Mouse (Mus musculus): Measurements from ENCODE around the gene Lingo1. TPM values are rescaled to one million over a fixed set of nuclear protein-coding genes. Genes with fewer than 3 reads are reported as not detected.
A peak's percentile ranks its signal among the peaks of the same experiment; 100 is the strongest.

Lingo1 gene
- polyA plus RNA-seq, 1 experiment from 2014 or later = 93.4 TPM

DNA sequence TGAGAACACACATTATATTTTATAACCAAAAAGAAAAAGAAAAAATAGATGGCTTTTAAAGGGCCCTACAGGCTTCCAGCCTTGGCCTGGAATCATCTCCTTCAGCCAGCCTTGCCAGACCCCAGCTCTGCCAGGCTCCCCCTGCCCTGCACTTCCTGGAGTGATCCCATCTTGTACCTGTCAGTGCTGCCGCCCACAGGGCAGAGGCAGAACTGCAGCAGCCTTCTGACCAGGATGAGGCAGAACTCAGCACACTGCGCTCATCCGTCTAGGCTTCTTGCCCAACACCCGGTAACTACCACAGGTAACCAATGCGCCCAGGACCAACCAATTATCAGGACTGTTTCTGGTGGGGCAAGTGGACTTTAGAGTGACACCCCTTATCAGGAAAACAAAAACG, 22.0 kb downstream of the Lingo1 start:
- H3K9me3 ChIP-seq = no peaks in the 10 kb centered on the region
- H3K4me2 ChIP-seq = no peak overlapping the region
- H3K9ac ChIP-seq = no peak overlapping the region
- peaks cover 21% of the 10 kb centered on the region for H3K4me1 ChIP-seq (replicated peaks)
- WGBS = 55% methylated on average over 6 of the region's 6 CpGs
- H3K27ac ChIP-seq (replicated peaks) = no peak overlapping the region
- H3K4me3 ChIP-seq = no peak overlapping the region
- H3K36me3 ChIP-seq = no peaks in the 10 kb centered on the region
- H3K27me3 ChIP-seq = 0 out of 2 replicates have a peak, but pooled peaks cover 3% of the 10 kb centered on the region
- no peak for ATAC-seq (ENCODE audit: low FRiP score, low read depth)

DNA sequence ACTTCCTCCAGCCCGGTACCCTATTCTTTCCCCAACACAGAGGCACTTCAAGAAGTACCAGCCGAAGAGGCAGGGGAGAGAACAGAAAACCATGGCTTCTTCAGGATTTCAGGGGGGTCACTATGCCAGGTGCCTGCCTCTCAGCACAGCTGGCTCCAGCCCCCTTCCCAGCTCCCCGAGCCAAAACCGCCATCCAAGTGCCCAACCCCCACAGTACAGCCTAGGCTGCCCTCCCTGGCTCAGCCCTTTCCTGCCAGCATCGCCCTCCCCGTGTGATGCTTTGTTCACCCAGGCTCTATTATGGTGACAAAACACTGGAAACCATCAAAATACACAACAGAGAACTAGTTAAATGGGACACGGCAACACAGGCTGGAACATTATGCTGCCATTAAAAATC, 22.6 kb downstream of the Lingo1 start:
- 66% methylated on average over 7 of the region's 7 CpGs for WGBS
- H3K4me1 ChIP-seq (replicated peaks) = peaks cover 21% of the 10 kb centered on the region
- H3K9ac ChIP-seq = no peak overlapping the region
- no peak overlapping the region for H3K4me2 ChIP-seq
- H3K4me3 ChIP-seq = no peak overlapping the region
- H3K27me3 ChIP-seq = 0 out of 2 replicates have a peak, but pooled peaks cover 3% of the 10 kb centered on the region
- ATAC-seq (ENCODE audit: low FRiP score, low read depth) = no peak
- H3K36me3 ChIP-seq = no peaks in the 10 kb centered on the region
- no peak overlapping the region for H3K27ac ChIP-seq (replicated peaks)
- no peaks in the 10 kb centered on the region for H3K9me3 ChIP-seq

DNA sequence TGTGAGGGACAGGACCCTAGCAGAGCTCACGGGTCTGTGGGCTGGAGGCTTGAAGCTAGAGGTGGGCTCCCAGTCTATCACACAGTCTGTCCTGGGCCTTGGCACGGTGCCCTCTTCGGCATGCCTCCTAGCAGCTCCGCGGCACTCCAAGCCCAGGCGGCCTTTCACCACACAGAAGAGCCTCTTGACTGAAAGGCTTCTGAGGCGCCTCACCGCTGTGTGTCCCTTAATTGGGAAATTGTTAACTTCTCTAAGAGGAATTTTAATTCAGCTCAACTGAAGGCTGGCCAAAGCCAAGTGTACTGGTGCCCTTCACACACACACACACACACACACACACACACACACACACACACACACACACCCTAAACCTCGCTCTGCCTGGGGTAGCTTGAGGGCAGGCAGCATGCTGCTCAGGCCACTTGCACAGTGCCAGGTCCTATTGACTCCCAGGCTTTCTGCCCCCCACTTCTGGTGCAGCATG, 28.6 kb downstream of the Lingo1 start:
- Histone ChIP-seq H3K27me3 (peaks cover 8% of the 10 kb centered on the region; the same call in 1 of the 2 replicates), H3K27ac (replicated peaks) (no peak overlapping the region)
- 44% methylated on average over 9 of the region's 9 CpGs for WGBS

DNA sequence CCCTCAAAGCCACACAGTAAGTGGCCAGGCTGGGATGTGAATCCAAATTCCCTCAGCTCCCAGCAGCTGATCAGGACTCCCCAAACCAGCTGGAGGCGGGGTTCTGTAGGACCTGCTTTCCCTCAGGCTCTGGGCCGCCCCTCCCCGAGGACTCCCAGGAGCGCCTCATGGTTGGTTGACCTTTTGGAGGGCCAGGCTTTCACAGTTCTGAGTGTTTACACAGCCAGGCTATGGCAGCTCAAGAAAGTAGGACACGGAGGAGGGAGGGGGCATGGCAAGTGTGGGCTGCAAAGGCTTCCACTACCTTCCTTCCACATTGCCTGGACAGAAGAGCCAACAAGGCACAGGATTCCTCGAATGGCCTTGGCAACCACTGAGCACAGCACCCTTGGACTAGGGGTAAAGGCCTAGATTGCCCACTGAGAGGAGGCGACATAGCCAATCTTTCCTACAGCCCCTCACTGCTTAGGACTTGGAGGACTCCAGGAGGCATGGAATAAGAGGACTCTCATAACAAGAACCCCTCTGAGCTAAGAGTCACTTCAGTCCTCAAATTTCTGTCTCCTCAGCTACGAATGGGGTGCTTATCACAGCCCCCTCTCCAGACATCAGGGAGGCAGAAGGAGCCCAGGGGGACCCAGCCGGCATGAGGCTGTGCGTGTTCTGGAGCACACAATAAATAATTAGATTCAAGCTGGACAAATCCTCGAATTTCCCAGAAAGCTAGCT, 29.5 kb downstream of the Lingo1 start:
- Histone ChIP-seq H3K4me1 (replicated peaks) (peaks cover 13% of the 10 kb centered on the region), H3K36me3 (no peaks in the 10 kb centered on the region), H3K9me3 (no peaks in the 10 kb centered on the region), H3K9ac (no peak overlapping the region), H3K27ac (replicated peaks) (no peak overlapping the region), H3K4me3 (no peak overlapping the region), H3K4me2 (no peak overlapping the region), H3K27me3 (peaks cover 8% of the 10 kb centered on the region; the same call in 1 of the 2 replicates)
- no peak for ATAC-seq (ENCODE audit: low FRiP score, low read depth)
- WGBS = 63% methylated on average over 11 of the region's 11 CpGs

More for the DNA sequence above, 28.6 kb downstream of the Lingo1 start:
- ATAC-seq (ENCODE audit: low FRiP score, low read depth) = peak; percentile 70
- Histone ChIP-seq H3K9me3 (no peaks in the 10 kb centered on the region), H3K4me3 (no peak overlapping the region), H3K36me3 (no peaks in the 10 kb centered on the region), H3K4me2 (no peak overlapping the region), H3K9ac (no peak overlapping the region), H3K4me1 (replicated peaks) (peaks cover 10% of the 10 kb centered on the region)

DNA sequence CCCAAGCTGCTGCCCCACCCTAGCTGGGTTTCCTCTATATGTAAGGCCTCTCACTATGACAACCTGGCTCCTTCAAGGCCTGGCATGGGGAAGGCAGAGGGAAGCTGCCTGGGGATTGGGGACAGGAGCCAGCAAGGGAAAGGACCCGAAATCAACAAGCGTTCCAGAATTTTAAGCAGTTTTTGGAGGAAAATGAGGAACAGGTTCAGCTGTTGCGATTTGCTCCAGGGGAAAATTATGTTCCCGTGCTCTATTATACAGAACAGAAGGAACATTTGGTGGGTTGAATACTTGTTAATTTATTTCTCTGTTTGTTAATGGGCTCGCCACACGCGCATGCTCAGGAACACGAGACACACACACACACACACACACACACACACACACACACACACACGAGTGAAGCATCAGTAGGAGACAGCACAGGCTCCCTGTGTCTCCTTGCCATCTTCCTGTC, 34.1 kb downstream of the Lingo1 start:
- WGBS = 58% methylated on average over 9 of the region's 9 CpGs
- Histone ChIP-seq H3K9ac (no peak overlapping the region), H3K4me2 (no peak overlapping the region), H3K9me3 (no peaks in the 10 kb centered on the region), H3K27me3 (peaks cover 5% of the 10 kb centered on the region; the same call in 1 of the 2 replicates), H3K4me1 (replicated peaks) (peaks cover 17% of the 10 kb centered on the region), H3K27ac (replicated peaks) (peak overlapping the region; percentile 37; the same call in 1 of the 2 replicates), H3K36me3 (no peaks in the 10 kb centered on the region), H3K4me3 (no peak overlapping the region)
- no peak for ATAC-seq (ENCODE audit: low FRiP score, low read depth)

DNA sequence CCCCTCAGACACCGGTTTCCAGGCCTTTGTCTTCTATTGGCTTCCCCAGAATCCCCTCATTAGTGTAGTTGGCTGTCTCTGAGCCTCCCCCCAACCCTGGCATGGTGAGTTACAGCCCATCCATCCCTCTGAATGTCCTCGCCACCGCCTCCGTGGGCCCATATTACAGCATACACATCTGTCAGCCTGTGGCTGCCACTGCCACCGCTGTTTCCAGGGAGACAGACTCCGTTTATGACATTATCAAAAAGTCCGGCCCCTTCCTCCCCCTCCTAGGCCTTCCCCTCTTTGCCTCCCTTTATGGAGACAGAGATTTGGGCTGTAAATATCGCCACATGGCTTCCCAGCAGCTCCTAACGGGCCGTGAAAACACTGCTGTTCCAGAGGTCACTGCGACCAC, 38.5 kb downstream of the Lingo1 start:
- Histone ChIP-seq H3K4me1 (replicated peaks) (peaks cover 24% of the 10 kb centered on the region), H3K4me2 (no peak overlapping the region), H3K9ac (no peak overlapping the region), H3K36me3 (no peaks in the 10 kb centered on the region), H3K9me3 (no peaks in the 10 kb centered on the region), H3K27ac (replicated peaks) (peak overlapping the region; percentile 7; the same call in 1 of the 2 replicates), H3K4me3 (no peak overlapping the region), H3K27me3 (no peaks in the 10 kb centered on the region)
- WGBS = 18% methylated on average over 11 of the region's 11 CpGs
- ATAC-seq (ENCODE audit: low FRiP score, low read depth) = peak; percentile 65; the same call in 1 of the 2 replicates

DNA sequence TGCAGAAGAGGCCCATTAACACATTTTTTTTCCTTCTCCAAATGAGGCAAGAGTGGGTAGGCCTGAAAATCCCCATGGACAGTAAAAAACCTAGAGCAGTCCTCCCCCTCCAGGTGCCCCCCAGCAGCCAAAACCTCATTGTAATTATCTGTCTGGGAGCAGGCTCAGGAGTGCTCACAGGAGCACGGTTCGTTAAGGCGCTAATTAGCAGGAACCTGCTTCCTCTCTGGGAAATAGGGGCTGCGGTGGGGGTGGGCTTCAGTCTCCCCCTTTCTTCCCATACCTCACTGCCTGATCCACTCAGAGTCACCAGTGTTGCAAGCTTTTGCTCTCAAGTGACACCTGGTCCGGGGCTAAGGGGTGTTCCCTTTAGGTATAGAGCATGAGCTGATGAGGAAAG, 41.1 kb downstream of the Lingo1 start:
- Histone ChIP-seq H3K9me3 (no peaks in the 10 kb centered on the region), H3K4me2 (no peak overlapping the region), H3K27me3 (no peaks in the 10 kb centered on the region), H3K36me3 (no peaks in the 10 kb centered on the region), H3K4me1 (replicated peaks) (peaks cover 21% of the 10 kb centered on the region), H3K4me3 (no peak overlapping the region), H3K9ac (no peak overlapping the region), H3K27ac (replicated peaks) (no peak overlapping the region)
- no peak for ATAC-seq (ENCODE audit: low FRiP score, low read depth)
- WGBS = 60% methylated on average over 5 of the region's 5 CpGs

DNA sequence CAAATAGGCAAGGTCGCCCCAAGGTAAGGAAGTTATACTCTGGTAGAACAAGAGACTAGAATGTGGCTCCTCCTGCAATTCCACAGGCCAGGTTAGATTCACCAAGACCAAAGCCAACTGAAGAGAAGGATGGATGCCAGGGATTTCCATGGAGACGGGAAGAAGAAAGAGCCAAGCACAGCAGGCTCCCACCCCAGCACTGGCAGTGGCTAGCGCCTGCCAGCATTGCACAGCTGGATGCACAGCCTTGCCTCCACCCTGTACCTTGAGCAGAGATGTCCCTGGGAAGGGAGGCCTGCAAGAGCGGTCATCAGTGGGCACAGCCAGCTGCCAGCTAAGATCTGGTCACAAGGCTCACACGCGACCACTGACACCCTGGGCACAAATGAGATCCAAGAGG, 42.9 kb downstream of the Lingo1 start:
- no peak overlapping the region for H3K4me2 ChIP-seq
- no peaks in the 10 kb centered on the region for H3K27me3 ChIP-seq
- no peaks in the 10 kb centered on the region for H3K9me3 ChIP-seq
- no peak overlapping the region for H3K4me3 ChIP-seq
- no peak overlapping the region for H3K9ac ChIP-seq
- peaks cover 23% of the 10 kb centered on the region for H3K4me1 ChIP-seq (replicated peaks)
- 68% methylated on average over 6 of the region's 6 CpGs for WGBS
- no peak for ATAC-seq (ENCODE audit: low FRiP score, low read depth)
- no peaks in the 10 kb centered on the region for H3K36me3 ChIP-seq
- no peak overlapping the region for H3K27ac ChIP-seq (replicated peaks)

DNA sequence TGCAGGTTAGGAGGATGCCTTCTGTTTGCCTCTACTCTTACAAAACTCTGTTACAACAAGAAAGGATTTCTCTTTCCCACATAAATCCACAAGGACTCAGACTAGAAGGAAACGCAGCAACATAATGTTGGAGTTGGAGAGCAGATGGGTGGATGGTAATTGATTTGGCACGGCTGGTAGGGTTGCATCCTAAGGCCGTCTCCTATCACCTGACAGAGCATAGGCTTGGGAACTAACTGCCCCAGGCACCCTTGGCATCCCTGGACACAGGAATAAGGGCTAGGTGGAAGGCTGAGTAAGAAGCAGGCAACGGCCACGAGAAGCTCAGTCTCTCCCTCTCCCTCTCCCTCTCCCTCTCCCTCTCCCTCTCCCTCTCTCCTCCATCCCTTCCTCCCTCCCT, 48.2 kb downstream of the Lingo1 start:
- H3K4me3 ChIP-seq = no peak overlapping the region
- 50% methylated on average over 5 of the region's 5 CpGs for WGBS
- no peak overlapping the region for H3K9ac ChIP-seq
- H3K27ac ChIP-seq (replicated peaks) = no peak overlapping the region
- H3K36me3 ChIP-seq = no peaks in the 10 kb centered on the region
- no peaks in the 10 kb centered on the region for H3K27me3 ChIP-seq
- no peaks in the 10 kb centered on the region for H3K9me3 ChIP-seq
- H3K4me2 ChIP-seq = no peak overlapping the region
- no peak for ATAC-seq (ENCODE audit: low FRiP score, low read depth)
- H3K4me1 ChIP-seq (replicated peaks) = peaks cover 26% of the 10 kb centered on the region

DNA sequence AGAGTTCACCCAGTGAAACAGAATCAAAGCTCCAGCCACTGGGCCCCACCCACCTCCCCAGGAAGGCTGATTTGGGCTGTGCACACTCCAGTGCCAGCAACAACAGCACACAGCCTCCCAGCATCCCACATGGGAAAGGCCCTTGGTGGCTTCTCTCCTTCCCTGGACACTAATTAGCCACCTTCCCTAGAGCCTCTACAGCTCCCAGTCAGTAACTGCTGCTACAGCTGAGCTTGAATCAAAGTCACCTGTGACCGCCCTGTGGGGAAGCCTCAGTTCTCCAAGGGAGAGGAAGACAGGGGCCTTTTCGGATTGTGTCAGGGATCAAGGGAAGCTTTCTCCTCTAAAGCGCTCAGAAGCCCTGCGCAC, 49.4 kb downstream of the Lingo1 start:
- Histone ChIP-seq H3K4me2 (no peak overlapping the region), H3K4me1 (replicated peaks) (peaks cover 24% of the 10 kb centered on the region), H3K36me3 (no peaks in the 10 kb centered on the region), H3K4me3 (no peak overlapping the region), H3K9me3 (no peaks in the 10 kb centered on the region), H3K9ac (no peak overlapping the region), H3K27ac (replicated peaks) (no peak overlapping the region), H3K27me3 (no peaks in the 10 kb centered on the region)
- ATAC-seq (ENCODE audit: low FRiP score, low read depth) = 0 out of 2 replicates have a peak, but pooled peaks have one; percentile 16
- WGBS = 48% methylated on average over 4 of the region's 4 CpGs

DNA sequence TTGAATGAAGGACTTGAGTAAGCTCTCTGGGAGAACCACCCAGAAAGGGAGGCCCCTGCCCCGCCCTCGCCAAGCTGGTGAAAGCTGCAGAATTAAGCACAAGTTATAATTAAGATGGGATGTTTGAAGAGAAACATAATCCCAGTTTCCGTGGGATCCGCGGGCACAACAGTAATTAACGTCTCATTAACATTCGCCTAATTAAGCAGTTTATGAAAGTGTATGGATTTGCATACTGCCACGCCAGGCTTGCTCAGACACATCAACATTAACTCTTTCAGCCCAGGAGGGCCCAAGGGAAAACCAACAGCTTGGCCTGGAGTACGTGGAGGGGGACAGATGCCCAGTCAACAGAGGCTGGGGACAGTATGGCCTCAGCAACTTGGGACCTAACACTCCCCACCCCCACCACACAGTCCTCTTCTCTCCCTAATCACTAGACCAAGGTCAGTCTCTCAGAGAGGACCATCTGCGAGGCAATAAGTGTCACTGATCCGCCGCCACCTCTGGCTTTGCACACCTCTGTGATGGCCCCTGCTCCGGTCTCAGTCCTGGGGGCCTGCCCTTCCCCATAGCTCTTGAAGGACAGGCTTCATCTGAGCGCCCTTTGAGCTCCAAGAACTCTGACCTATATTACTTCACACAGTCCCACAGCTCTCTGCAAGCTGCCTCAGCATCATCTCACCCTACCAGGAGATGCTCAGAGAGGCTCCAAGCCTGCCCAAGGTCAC, 49.9 kb downstream of the Lingo1 start:
- Histone ChIP-seq H3K4me2 (no peak overlapping the region), H3K9me3 (no peaks in the 10 kb centered on the region), H3K9ac (no peak overlapping the region), H3K4me3 (no peak overlapping the region), H3K27me3 (no peaks in the 10 kb centered on the region), H3K36me3 (no peaks in the 10 kb centered on the region), H3K4me1 (replicated peaks) (peaks cover 24% of the 10 kb centered on the region), H3K27ac (replicated peaks) (no peak overlapping the region)
- peak; percentile 52; the same call in 1 of the 2 replicates for ATAC-seq (ENCODE audit: low FRiP score, low read depth)
- 51% methylated on average over 14 of the region's 14 CpGs for WGBS

DNA sequence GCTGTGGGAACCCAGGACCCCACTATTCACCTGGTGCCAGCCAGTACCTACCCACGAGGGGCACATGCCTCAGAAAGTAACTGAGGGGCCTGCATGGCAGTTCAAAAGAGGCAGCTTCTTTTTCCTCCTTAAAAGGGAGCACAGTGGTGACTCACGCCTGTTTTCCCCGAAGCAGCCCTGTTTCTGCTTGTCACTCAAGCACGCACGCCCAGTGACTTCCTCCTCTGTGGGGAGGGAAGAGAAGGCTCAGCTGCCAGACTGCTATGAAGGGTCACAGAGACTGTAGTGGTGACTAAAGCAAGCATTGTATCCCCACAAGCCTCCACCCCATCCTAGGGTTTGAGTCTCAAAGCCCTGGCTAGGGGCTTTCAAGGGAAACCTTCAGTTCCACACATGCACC, 51.9 kb downstream of the Lingo1 start:
- 48% methylated on average over 5 of the region's 5 CpGs for WGBS
- H3K4me1 ChIP-seq (replicated peaks) = peaks cover 28% of the 10 kb centered on the region
- no peaks in the 10 kb centered on the region for H3K27me3 ChIP-seq
- ATAC-seq (ENCODE audit: low FRiP score, low read depth) = no peak
- no peaks in the 10 kb centered on the region for H3K36me3 ChIP-seq
- H3K4me2 ChIP-seq = no peak overlapping the region
- H3K4me3 ChIP-seq = no peak overlapping the region
- no peak overlapping the region for H3K9ac ChIP-seq
- no peak overlapping the region for H3K27ac ChIP-seq (replicated peaks)
- H3K9me3 ChIP-seq = no peaks in the 10 kb centered on the region
